ENCODE assay signal across 8 mouse cellular contexts in the genomic region with DNA sequence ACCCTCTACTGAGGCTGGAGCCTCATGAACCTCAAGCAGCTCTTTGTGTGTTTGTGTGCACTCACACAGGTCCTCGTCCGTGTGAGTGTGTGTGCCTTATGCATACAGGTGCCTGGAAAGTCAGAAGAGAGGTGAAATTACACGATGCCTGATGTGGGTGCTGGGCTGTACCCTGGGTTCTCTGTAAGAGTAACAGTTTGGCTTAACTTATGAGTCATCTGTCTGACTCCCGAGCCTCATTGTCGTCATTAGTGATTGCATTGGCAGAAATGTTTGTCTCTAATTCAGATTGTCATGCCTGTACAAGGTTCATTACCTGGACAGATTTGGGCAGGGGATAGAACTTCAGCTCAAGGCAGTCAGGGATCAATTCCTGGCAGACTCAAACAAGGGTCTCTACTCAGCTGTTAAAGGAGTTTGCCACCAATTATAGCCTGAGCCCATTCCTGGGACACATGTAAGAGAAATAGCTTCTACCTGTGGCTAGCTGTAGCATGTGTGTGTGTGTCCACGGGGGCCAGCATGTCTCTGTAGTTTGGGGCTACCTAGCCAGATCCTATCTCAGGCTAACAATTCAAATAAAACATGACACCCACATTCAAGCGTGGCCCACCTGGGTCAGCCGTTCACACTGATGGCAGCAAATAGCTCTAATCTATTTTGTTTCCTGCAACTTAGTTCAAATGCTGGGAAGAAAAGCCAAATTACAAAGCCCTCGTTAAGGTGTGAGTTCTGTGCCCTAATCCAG. TPM values are rescaled to one million over a fixed set of nuclear protein-coding genes. Genes with fewer than 3 reads are reported as not detected.
DNase-seq lines count a peak whose midpoint lies in the region; ATAC-seq and TF ChIP-seq lines count a peak whose summit lies in the region.

No protein-coding gene starts in this region.

- peak overlapping the region; percentile 99 for H3K27ac ChIP-seq in lung, embryonic 14.5 days (ENCODE audit: low read depth)
- H3K27ac ChIP-seq in hindbrain, embryonic 11.5 days (ENCODE audit: low read depth, low read length) = peak overlapping the region; percentile 94
- H3K27ac ChIP-seq in liver, embryonic 15.5 days (replicated peaks) = peak overlapping the region; percentile 100
- H3K27ac ChIP-seq in stomach, embryonic 15.5 days = peak overlapping the region; percentile 99

- no peak for TF ChIP-seq CTCF in lung, embryonic 14.5 days (IDR thresholded peaks at IDR 0.05; ENCODE audit: low read depth)

- no peaks in the 10 kb centered on the region for H3K27me3 ChIP-seq in lung, embryonic 14.5 days (ENCODE audit: insufficient read depth, low read length)
- no peaks in the 10 kb centered on the region for H3K27me3 ChIP-seq in hindbrain, embryonic 11.5 days (ENCODE audit: control insufficient read depth, insufficient read depth, low read length)
- no peaks in the 10 kb centered on the region for H3K27me3 ChIP-seq in liver, embryonic 15.5 days
- no peaks in the 10 kb centered on the region for H3K27me3 ChIP-seq in stomach, embryonic 15.5 days (replicated peaks)

- peaks cover 39% of the 10 kb centered on the region for H3K4me1 ChIP-seq in lung, embryonic 14.5 days (ENCODE audit: insufficient read depth)
- peaks cover 21% of the 10 kb centered on the region for H3K4me1 ChIP-seq in hindbrain, embryonic 11.5 days (replicated peaks; ENCODE audit: control insufficient read depth, insufficient read depth, low read length)
- peaks cover 76% of the 10 kb centered on the region for H3K4me1 ChIP-seq in liver, embryonic 15.5 days (replicated peaks)
- peaks cover 60% of the 10 kb centered on the region for H3K4me1 ChIP-seq in stomach, embryonic 15.5 days

- peak overlapping the region; percentile 98 for H3K4me3 ChIP-seq in lung, embryonic 14.5 days (ENCODE audit: low read depth, low read length)
- H3K4me3 ChIP-seq in hindbrain, embryonic 11.5 days (ENCODE audit: low read depth, low read length) = peak overlapping the region; percentile 92
- peak overlapping the region; percentile 90 for H3K4me3 ChIP-seq in liver, embryonic 15.5 days (replicated peaks)
- peak overlapping the region; percentile 77 for H3K4me3 ChIP-seq in stomach, embryonic 15.5 days (replicated peaks)

- DNase-seq in lung, embryonic 14.5 days = peak; percentile 43
- no peak for DNase-seq in lung, postnatal 25 days (ENCODE audit: low spot score)
- DNase-seq in brain, adult 2 months (ENCODE audit: low read depth, low spot score) = peak; percentile 74
- no peak for DNase-seq in hindbrain, embryonic 11.5 days (ENCODE audit: low spot score)
- no peak for DNase-seq in right cerebral cortex, postnatal 10 days (ENCODE audit: low spot score in 2 of 2)
- no peak for DNase-seq in embryo, embryonic 11 days

- ATAC-seq in lung, embryonic 14.5 days (ENCODE audit: insufficient read depth) = peak; percentile 0; the same call in 1 of the 2 replicates
- peak; percentile 6; the same call in 1 of the 2 replicates for ATAC-seq in hindbrain, embryonic 11.5 days (ENCODE audit: low FRiP score)
- ATAC-seq in liver, embryonic 15.5 days (ENCODE audit: insufficient read depth) = no peak
- ATAC-seq in stomach, embryonic 15.5 days (ENCODE audit: insufficient read depth, low FRiP score, low read depth) = no peak

- WGBS in lung, embryonic 14.5 days = 22% methylated on average over 9 of the region's 9 CpGs
- WGBS in hindbrain, embryonic 11.5 days = 45% methylated on average over 9 of the region's 9 CpGs
- WGBS in liver, embryonic 15.5 days (ENCODE audit: insufficient replicate concordance) = 4% methylated on average over 9 of the region's 9 CpGs
- WGBS in stomach, embryonic 15.5 days = 24% methylated on average over 9 of the region's 9 CpGs

- H3K4me2 ChIP-seq in lung, embryonic 14.5 days = peak overlapping the region; percentile 91
- peak overlapping the region; percentile 77 for H3K4me2 ChIP-seq in hindbrain, embryonic 11.5 days (replicated peaks; ENCODE audit: low read depth, low read length)
- peak overlapping the region; percentile 97 for H3K4me2 ChIP-seq in liver, embryonic 15.5 days
- H3K4me2 ChIP-seq in stomach, embryonic 15.5 days = peak overlapping the region; percentile 84

- peaks cover 18% of the 10 kb centered on the region for H3K36me3 ChIP-seq in lung, embryonic 14.5 days (ENCODE audit: insufficient read depth)
- H3K36me3 ChIP-seq in hindbrain, embryonic 11.5 days (ENCODE audit: control insufficient read depth, insufficient read depth, low read length) = no peaks in the 10 kb centered on the region
- peaks cover 21% of the 10 kb centered on the region for H3K36me3 ChIP-seq in liver, embryonic 15.5 days (replicated peaks)
- no peaks in the 10 kb centered on the region for H3K36me3 ChIP-seq in stomach, embryonic 15.5 days

- peak overlapping the region; percentile 80 for H3K9ac ChIP-seq in lung, embryonic 14.5 days
- H3K9ac ChIP-seq in hindbrain, embryonic 11.5 days (ENCODE audit: low read depth, low read length) = peak overlapping the region; percentile 71
- peak overlapping the region; percentile 77 for H3K9ac ChIP-seq in liver, embryonic 15.5 days
- peak overlapping the region; percentile 72 for H3K9ac ChIP-seq in stomach, embryonic 15.5 days

- no peaks in the 10 kb centered on the region for H3K9me3 ChIP-seq in lung, embryonic 14.5 days (ENCODE audit: low read depth, low read length)
- H3K9me3 ChIP-seq in hindbrain, embryonic 11.5 days (ENCODE audit: control insufficient read depth, low read length) = no peaks in the 10 kb centered on the region
- H3K9me3 ChIP-seq in liver, embryonic 15.5 days (replicated peaks) = no peaks in the 10 kb centered on the region
- no peaks in the 10 kb centered on the region for H3K9me3 ChIP-seq in stomach, embryonic 15.5 days

RNA-seq across cellular contexts. Expression of a gene that starts 0.6 kb away (rescaled TPM):
- polyA plus RNA-seq in lung, embryonic 14.5 days (2014; fragmentation: Nextera tagmentation; extraction: Ambion mirVana) = 102 and 110 TPM in 2 replicates
- polyA plus RNA-seq in hindbrain, embryonic 11.5 days (2014; fragmentation: Nextera tagmentation; extraction: Ambion mirVana) = 47.0 and 48.4 TPM in 2 replicates
- polyA plus RNA-seq in liver, embryonic 15.5 days (2015; fragmentation: Nextera tagmentation; extraction: Ambion mirVana) = 74.9 and 84.6 TPM in 2 replicates
- polyA plus RNA-seq in stomach, embryonic 15.5 days (2015; fragmentation: Nextera tagmentation; extraction: Ambion mirVana) = 83.9 and 86.3 TPM in 2 replicates

RNA-seq across cellular contexts. Expression of a gene that starts 20.4 kb away (rescaled TPM):
- 82.5 and 101 TPM in 2 replicates for polyA plus RNA-seq in lung, embryonic 14.5 days (2014; fragmentation: Nextera tagmentation; extraction: Ambion mirVana)
- 36.2 and 47.2 TPM in 2 replicates for polyA plus RNA-seq in hindbrain, embryonic 11.5 days (2014; fragmentation: Nextera tagmentation; extraction: Ambion mirVana)
- polyA plus RNA-seq in liver, embryonic 15.5 days (2015; fragmentation: Nextera tagmentation; extraction: Ambion mirVana) = 14.4 and 15.9 TPM in 2 replicates
- polyA plus RNA-seq in stomach, embryonic 15.5 days (2015; fragmentation: Nextera tagmentation; extraction: Ambion mirVana) = 70.1 and 72.2 TPM in 2 replicates

RNA-seq across cellular contexts. Expression of a gene that starts 24.5 kb away (rescaled TPM):
- 35.1 and 40.3 TPM in 2 replicates for polyA plus RNA-seq in lung, embryonic 14.5 days (2014; fragmentation: Nextera tagmentation; extraction: Ambion mirVana)
- polyA plus RNA-seq in hindbrain, embryonic 11.5 days (2014; fragmentation: Nextera tagmentation; extraction: Ambion mirVana) = 54.4 and 55.6 TPM in 2 replicates
- 28.0 and 31.6 TPM in 2 replicates for polyA plus RNA-seq in liver, embryonic 15.5 days (2015; fragmentation: Nextera tagmentation; extraction: Ambion mirVana)
- 46.2 and 47.5 TPM in 2 replicates for polyA plus RNA-seq in stomach, embryonic 15.5 days (2015; fragmentation: Nextera tagmentation; extraction: Ambion mirVana)

RNA-seq across cellular contexts. Expression of a gene that starts 24.7 kb away (rescaled TPM):
- polyA plus RNA-seq in lung, embryonic 14.5 days (2014; fragmentation: Nextera tagmentation; extraction: Ambion mirVana) = 6.7 and 7.3 TPM in 2 replicates
- 10.3 and 11.4 TPM in 2 replicates for polyA plus RNA-seq in hindbrain, embryonic 11.5 days (2014; fragmentation: Nextera tagmentation; extraction: Ambion mirVana)
- polyA plus RNA-seq in liver, embryonic 15.5 days (2015; fragmentation: Nextera tagmentation; extraction: Ambion mirVana) = 7.1 and 8.1 TPM in 2 replicates
- polyA plus RNA-seq in stomach, embryonic 15.5 days (2015; fragmentation: Nextera tagmentation; extraction: Ambion mirVana) = 27.1 and 32.0 TPM in 2 replicates

RNA-seq across cellular contexts. Expression of a gene that starts 54.7 kb away (rescaled TPM):
- 105 and 124 TPM in 2 replicates for polyA plus RNA-seq in lung, embryonic 14.5 days (2014; fragmentation: Nextera tagmentation; extraction: Ambion mirVana)
- 71.1 and 85.6 TPM in 2 replicates for polyA plus RNA-seq in hindbrain, embryonic 11.5 days (2014; fragmentation: Nextera tagmentation; extraction: Ambion mirVana)
- polyA plus RNA-seq in liver, embryonic 15.5 days (2015; fragmentation: Nextera tagmentation; extraction: Ambion mirVana) = 49.7 and 60.4 TPM in 2 replicates
- polyA plus RNA-seq in stomach, embryonic 15.5 days (2015; fragmentation: Nextera tagmentation; extraction: Ambion mirVana) = 134 and 148 TPM in 2 replicates

Comparison
In these comparisons a context has a peak if more than half of its experiments do, and no peak if none do; other contexts are left out.
1. DNase-seq: peak in lung, embryonic 14.5 days (single experiment) and brain, adult 2 months (single experiment); none in lung, postnatal 25 days (single experiment), hindbrain, embryonic 11.5 days (single experiment), right cerebral cortex, postnatal 10 days (0 of 2) and embryo, embryonic 11 days (single experiment).
2. ATAC-seq: peak in lung, embryonic 14.5 days (single experiment) and hindbrain, embryonic 11.5 days (single experiment); none in liver, embryonic 15.5 days (single experiment) and stomach, embryonic 15.5 days (single experiment).
3. Peak in every context shown above with its lines, with median percentiles within 50 percentile points of each other: H3K27ac ChIP-seq, H3K4me2 ChIP-seq, H3K4me3 ChIP-seq and H3K9ac ChIP-seq.